ENCODE assay signal across 9 mouse cellular contexts in genomic region chr19:40346232-40346844, GRCm38 (mm10).
DNase-seq lines count a peak whose midpoint lies in the region; ATAC-seq and TF ChIP-seq lines count a peak whose summit lies in the region.
"Had no signal": no experiment of that assay in that cellular context is flagged by ENCODE, and none has a peak within 500 bp of the region (broad histone marks: within the 10 kb centered on the region; RNA-seq: fewer than 3 reads in every experiment).

No protein-coding gene starts in this region.

- H3K4me1 ChIP-seq in heart, adult 2 months (ENCODE audit: control insufficient read depth, insufficient read depth, low read length): peaks cover 8% of the 10 kb centered on the region
- no peaks in the 10 kb centered on the region for H3K4me1 ChIP-seq in heart, embryonic 11.5 days (ENCODE audit: control insufficient read depth, insufficient read depth, low read length)
- no peaks in the 10 kb centered on the region for H3K4me1 ChIP-seq in kidney, embryonic 14.5 days (ENCODE audit: control insufficient read depth, insufficient read depth, low read length)
- H3K4me1 ChIP-seq in midbrain, embryonic 10.5 days: peaks cover 42% of the 10 kb centered on the region
- peaks cover 13% of the 10 kb centered on the region for H3K4me1 ChIP-seq in midbrain, embryonic 11.5 days (ENCODE audit: control insufficient read depth, insufficient read depth, low read length)
- H3K4me1 ChIP-seq in stomach, embryonic 16.5 days (ENCODE audit: control insufficient read depth, insufficient read depth, low read length): peaks cover 10% of the 10 kb centered on the region; the same call in 1 of the 2 replicates

- intact Hi-C loops in heart, adult 2 months (cut with DNase I): loop anchor here (10.0 kb wide), 1 partner anchor 378 kb away; no protein-coding TSS in a partner anchor

- H3K36me3 ChIP-seq in heart, adult 2 months (ENCODE audit: control insufficient read depth, insufficient read depth, low read length): peaks cover 58% of the 10 kb centered on the region
- H3K36me3 ChIP-seq in heart, embryonic 11.5 days (ENCODE audit: control insufficient read depth, insufficient read depth, low read length): peaks cover 5% of the 10 kb centered on the region; the same call in 1 of the 2 replicates
- no peaks in the 10 kb centered on the region; the same call in 1 of the 2 replicates for H3K36me3 ChIP-seq in kidney, embryonic 14.5 days (ENCODE audit: control insufficient read depth, insufficient read depth, low read length)
- no peaks in the 10 kb centered on the region for H3K36me3 ChIP-seq in midbrain, embryonic 10.5 days
- no peaks in the 10 kb centered on the region for H3K36me3 ChIP-seq in midbrain, embryonic 11.5 days (ENCODE audit: control insufficient read depth, insufficient read depth, low read length)
- no peaks in the 10 kb centered on the region for H3K36me3 ChIP-seq in stomach, embryonic 16.5 days (ENCODE audit: control insufficient read depth, insufficient read depth, low read length)

- no peak for TF ChIP-seq CTCF in heart, adult 2 months (IDR thresholded peaks at IDR 0.05)

- H3K79me2 ChIP-seq in heart, adult 2 months (replicated peaks; ENCODE audit: control insufficient read depth, insufficient read depth, low read length): no peaks in the 10 kb centered on the region

- no peaks in the 10 kb centered on the region for H3K27me3 ChIP-seq in heart, adult 2 months (ENCODE audit: control insufficient read depth, insufficient read depth, low read length)
- no peaks in the 10 kb centered on the region for H3K27me3 ChIP-seq in heart, embryonic 11.5 days (ENCODE audit: control insufficient read depth, insufficient read depth, low read length)
- no peaks in the 10 kb centered on the region for H3K27me3 ChIP-seq in kidney, embryonic 14.5 days (ENCODE audit: control insufficient read depth, insufficient read depth, low read length)
- no peaks in the 10 kb centered on the region for H3K27me3 ChIP-seq in midbrain, embryonic 10.5 days (ENCODE audit: low read depth, poor library complexity, severe bottlenecking)
- no peaks in the 10 kb centered on the region for H3K27me3 ChIP-seq in midbrain, embryonic 11.5 days (ENCODE audit: control insufficient read depth, insufficient read depth, low read length)
- no peaks in the 10 kb centered on the region for H3K27me3 ChIP-seq in stomach, embryonic 16.5 days (ENCODE audit: control insufficient read depth, insufficient read depth, low read length)
- H3K27me3 ChIP-seq: liver, embryonic 13.5 days had no signal

- TF ChIP-seq POLR2A in heart, adult 2 months (IDR thresholded peaks at IDR 0.05; ENCODE audit: insufficient read depth, low read depth, low read length): no peak

- ATAC-seq in heart, embryonic 11.5 days (replicated peaks; ENCODE audit: insufficient number of reproducible peaks, low FRiP score, low TSS enrichment): no peak
- peak; percentile 48; the same call in 1 of the 2 replicates for ATAC-seq in kidney, embryonic 14.5 days (ENCODE audit: low FRiP score, low TSS enrichment)
- no peak for ATAC-seq in midbrain, embryonic 11.5 days (ENCODE audit: low FRiP score)
- no peak for ATAC-seq in stomach, embryonic 16.5 days (ENCODE audit: insufficient read depth, low FRiP score)

- 32% methylated on average over 5 of the region's 5 CpGs for WGBS in heart, adult 2 months
- 81% methylated on average over 5 of the region's 5 CpGs for WGBS in heart, embryonic 11.5 days (ENCODE audit: insufficient replicate concordance)
- WGBS in kidney, embryonic 14.5 days: 61% methylated on average over 5 of the region's 5 CpGs
- 55% methylated on average over 5 of the region's 5 CpGs for WGBS in midbrain, embryonic 10.5 days
- WGBS in midbrain, embryonic 11.5 days: 51% methylated on average over 5 of the region's 5 CpGs
- WGBS in stomach, embryonic 16.5 days: 47% methylated on average over 5 of the region's 5 CpGs

- H3K4me2 ChIP-seq in heart, embryonic 11.5 days: no peak overlapping the region
- H3K4me2 ChIP-seq in kidney, embryonic 14.5 days (replicated peaks; ENCODE audit: low read depth, low read length): no peak overlapping the region
- no peak overlapping the region for H3K4me2 ChIP-seq in midbrain, embryonic 11.5 days
- H3K4me2 ChIP-seq in stomach, embryonic 16.5 days (ENCODE audit: low read depth, low read length): no peak overlapping the region
- H3K4me2 ChIP-seq: liver, embryonic 13.5 days had no signal

- no peak overlapping the region for H3K4me3 ChIP-seq in heart, adult 2 months
- H3K4me3 ChIP-seq in heart, embryonic 11.5 days (ENCODE audit: low read depth, low read length): no peak overlapping the region
- H3K4me3 ChIP-seq in kidney, embryonic 14.5 days (ENCODE audit: low read length): no peak overlapping the region
- no peak overlapping the region for H3K4me3 ChIP-seq in midbrain, embryonic 10.5 days
- no peak overlapping the region for H3K4me3 ChIP-seq in midbrain, embryonic 11.5 days (ENCODE audit: low read depth, low read length)
- H3K4me3 ChIP-seq in stomach, embryonic 16.5 days (replicated peaks; ENCODE audit: low read length): no peak overlapping the region
- H3K4me3 ChIP-seq: liver, embryonic 13.5 days had no signal

- H3K9ac ChIP-seq in heart, adult 2 months (ENCODE audit: low read depth, low read length): no peak overlapping the region
- no peak overlapping the region for H3K9ac ChIP-seq in heart, embryonic 11.5 days (ENCODE audit: low read depth, low read length)
- H3K9ac ChIP-seq in kidney, embryonic 14.5 days (ENCODE audit: low read depth, low read length): no peak overlapping the region
- H3K9ac ChIP-seq in midbrain, embryonic 11.5 days (ENCODE audit: low read length): no peak overlapping the region
- no peak overlapping the region for H3K9ac ChIP-seq in stomach, embryonic 16.5 days (ENCODE audit: low read length)
- H3K9ac ChIP-seq: liver, embryonic 13.5 days had no signal

- no peak for TF ChIP-seq EP300 in heart, adult 2 months (IDR thresholded peaks at IDR 0.05; ENCODE audit: insufficient read depth, low read depth, low read length)

- no peak for DNase-seq in heart, adult 2 months
- no peak for DNase-seq in kidney, adult 18-20 months
- no peak for DNase-seq in midbrain, embryonic 10.5 days (ENCODE audit: low spot score)
- DNase-seq in midbrain, embryonic 11.5 days (ENCODE audit: low spot score, missing footprints): no peak
- DNase-seq in yolk sac, embryonic 10.5 days (ENCODE audit: low spot score): no peak

- peak overlapping the region; percentile 67 for H3K27ac ChIP-seq in heart, adult 2 months
- H3K27ac ChIP-seq in heart, embryonic 11.5 days (ENCODE audit: low read depth, low read length): no peak overlapping the region
- peak overlapping the region; percentile 73 for H3K27ac ChIP-seq in kidney, embryonic 14.5 days (ENCODE audit: low read depth, low read length)
- 0 out of 2 replicates have a peak overlapping the region, but pooled peaks have one; percentile 0 for H3K27ac ChIP-seq in midbrain, embryonic 10.5 days (replicated peaks)
- H3K27ac ChIP-seq in midbrain, embryonic 11.5 days (ENCODE audit: low read depth, low read length): no peak overlapping the region
- H3K27ac ChIP-seq in stomach, embryonic 16.5 days (ENCODE audit: low read length): peak overlapping the region; percentile 63; the same call in 1 of the 2 replicates
- H3K27ac ChIP-seq: liver, embryonic 13.5 days had no signal

- no peaks in the 10 kb centered on the region for H3K9me3 ChIP-seq in heart, embryonic 11.5 days (replicated peaks; ENCODE audit: control insufficient read depth, low read length)
- no peaks in the 10 kb centered on the region for H3K9me3 ChIP-seq in kidney, embryonic 14.5 days (ENCODE audit: control insufficient read depth, low read length)
- no peaks in the 10 kb centered on the region for H3K9me3 ChIP-seq in midbrain, embryonic 10.5 days (replicated peaks)
- H3K9me3 ChIP-seq in midbrain, embryonic 11.5 days (ENCODE audit: control insufficient read depth, low read length): no peaks in the 10 kb centered on the region
- no peaks in the 10 kb centered on the region for H3K9me3 ChIP-seq in stomach, embryonic 16.5 days (replicated peaks; ENCODE audit: control insufficient read depth, low read length)
- H3K9me3 ChIP-seq: liver, embryonic 13.5 days had no signal

Comparison
In these comparisons a context has a peak if more than half of its experiments do, and no peak if none do; other contexts are left out.
1. H3K27ac ChIP-seq: peak in heart, adult 2 months (single experiment), kidney, embryonic 14.5 days (single experiment), midbrain, embryonic 10.5 days (single experiment) and stomach, embryonic 16.5 days (single experiment); none in heart, embryonic 11.5 days (single experiment) and midbrain, embryonic 11.5 days (single experiment).